Mouse (Mus musculus) embryo, embryonic 10.5 days (tissue): Measurements from ENCODE around the gene Inpp5d.
A peak's percentile ranks its signal among the peaks of the same experiment; 100 is the strongest.

ENCODE experiments used
- DNase-seq: peaks from one replicate; pipeline ENCODE4 v3.0.0-alpha.2; 2015; ENCODE audit warnings: low spot score

The Inpp5d gene

DNA sequence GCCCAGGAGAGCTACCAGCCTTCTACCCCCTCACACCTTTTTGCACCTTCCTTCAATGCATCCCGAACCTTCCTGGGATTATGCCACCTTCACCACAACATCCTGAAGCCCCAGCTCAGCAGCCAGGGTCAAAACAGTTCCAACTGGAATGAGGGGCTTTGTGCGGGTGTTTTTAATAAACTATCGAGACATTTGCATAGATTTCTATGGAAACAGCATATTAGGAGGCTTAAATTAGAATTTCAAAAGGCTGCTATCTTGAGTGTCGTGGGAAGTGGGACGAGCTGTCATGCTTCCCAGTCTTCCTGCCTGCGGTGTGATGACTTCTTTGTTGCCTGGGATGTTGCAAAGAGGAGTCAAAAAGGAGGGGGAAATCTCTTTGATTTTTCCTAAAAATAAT is 88.9 kb downstream of the Inpp5d start:
- DNase-seq = no peak

DNA sequence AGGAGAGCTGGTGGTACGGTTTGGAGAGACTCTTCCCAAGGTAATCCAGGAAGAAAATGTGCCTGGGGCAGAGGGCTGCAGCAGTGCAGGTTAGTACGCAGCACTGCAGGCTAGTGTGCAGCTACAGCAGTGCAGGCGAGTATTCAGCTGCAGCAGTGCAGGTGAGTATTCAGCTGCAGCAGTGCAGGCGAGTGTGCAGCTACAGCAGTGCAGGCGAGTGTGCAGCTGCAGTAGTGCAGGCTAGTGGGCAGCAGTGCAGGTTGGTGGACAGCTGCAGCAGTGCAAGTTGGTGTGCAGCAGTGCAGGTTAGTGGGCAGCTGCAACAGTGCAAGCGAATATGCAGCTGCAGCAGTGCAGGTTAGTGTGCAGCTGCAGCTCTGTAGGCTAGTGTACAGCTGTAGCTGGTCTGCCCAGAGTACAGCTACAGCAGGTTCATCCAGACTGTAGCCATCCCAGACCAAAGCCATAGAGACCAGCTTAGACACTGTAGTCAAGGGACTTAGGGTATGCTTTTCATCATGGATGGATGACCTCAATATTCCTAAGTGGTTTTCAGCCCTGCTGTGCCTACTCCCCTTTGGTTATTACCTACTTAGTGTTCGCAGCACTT is 89.7 kb downstream of the Inpp5d start:
- DNase-seq = no peak

DNA sequence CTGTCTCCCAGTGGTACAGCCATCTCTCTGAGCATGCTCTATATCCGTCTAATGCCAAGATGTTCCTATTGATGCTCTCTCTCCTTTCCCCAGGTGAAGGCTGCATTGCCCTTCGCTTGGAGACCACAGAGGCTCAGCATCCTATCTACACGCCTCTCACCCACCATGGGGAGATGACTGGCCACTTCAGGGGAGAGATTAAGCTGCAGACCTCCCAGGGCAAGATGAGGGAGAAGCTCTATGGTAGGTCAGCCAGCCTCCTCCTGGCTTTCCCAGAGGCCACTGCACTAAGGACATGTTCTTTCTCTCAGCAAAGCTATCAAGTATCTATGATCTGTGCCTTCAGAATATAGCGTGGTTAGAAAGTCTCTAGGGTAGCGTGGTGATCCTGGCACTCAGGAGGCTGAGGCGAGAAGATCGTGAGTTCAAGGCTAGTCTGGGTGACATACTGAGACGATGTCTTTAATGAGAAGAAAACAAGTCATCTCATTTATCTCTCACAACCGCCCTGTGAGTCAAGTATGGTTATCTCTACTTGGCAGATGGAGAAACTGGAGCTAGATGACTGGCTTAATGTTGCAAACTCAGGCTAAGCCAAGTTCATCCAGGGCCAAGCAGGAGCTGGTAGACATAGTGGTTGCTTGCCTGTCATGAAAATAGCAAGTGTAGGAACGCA is 92.0 kb downstream of the Inpp5d start:
- no peak for DNase-seq

DNA sequence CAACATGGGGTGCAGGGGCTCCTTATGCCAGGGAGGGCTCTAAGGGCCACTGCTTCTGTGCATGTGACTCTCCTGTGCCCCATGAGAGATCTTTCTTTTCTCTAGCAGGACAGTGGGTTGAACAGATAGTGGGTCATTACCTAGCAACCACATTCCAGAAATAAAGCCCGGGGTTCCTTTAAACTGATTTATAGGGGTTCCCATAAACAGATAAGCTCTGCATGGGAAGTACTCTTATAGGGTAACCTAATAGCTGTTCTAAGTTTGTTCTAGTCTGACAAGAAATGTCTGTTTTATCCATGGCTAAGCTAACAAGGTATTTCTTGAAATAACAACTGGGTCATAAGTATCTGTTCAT is 92.5 kb downstream of the Inpp5d start:
- DNase-seq = no peak

DNA sequence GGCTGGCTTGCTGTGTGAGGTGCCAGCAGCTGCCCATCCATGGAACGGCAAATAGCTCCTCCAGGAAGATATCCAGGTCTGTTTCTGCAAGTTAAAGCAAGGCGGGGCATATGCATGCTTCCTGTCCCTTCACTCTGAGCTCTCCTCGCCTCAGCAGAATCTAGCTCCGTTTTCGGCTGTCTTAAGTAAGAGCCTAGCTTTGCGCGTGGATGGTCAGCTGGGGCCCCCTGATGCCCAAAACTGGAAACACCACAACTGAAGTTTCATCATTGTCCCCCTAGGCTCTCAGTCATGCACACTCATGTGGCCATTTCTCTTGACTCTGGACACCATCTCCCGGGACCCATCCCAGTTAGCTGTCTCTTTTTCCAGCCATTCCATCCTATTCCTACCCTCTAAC is 101.3 kb downstream of the Inpp5d start:
- peak; percentile 57 for DNase-seq

DNA sequence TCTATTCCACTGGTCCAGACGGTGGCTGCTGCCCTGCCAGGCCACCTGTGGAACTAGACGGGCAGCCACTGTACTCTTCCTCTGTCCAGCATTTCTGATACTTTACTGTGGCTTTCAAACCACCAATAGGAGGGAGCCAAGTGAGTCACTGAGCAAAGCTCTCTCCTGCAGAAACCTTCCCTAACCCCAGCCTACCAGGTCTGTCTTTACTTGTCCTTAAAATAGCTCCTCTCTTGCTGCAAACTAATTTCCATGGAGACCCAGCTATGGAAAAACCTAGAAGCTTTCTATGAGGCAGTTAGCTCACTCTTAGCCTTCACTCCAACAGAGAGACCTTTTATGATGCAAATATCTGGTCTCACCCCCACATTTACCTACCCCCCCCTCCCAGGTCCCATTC is 102.0 kb downstream of the Inpp5d start:
- no peak for DNase-seq

DNA sequence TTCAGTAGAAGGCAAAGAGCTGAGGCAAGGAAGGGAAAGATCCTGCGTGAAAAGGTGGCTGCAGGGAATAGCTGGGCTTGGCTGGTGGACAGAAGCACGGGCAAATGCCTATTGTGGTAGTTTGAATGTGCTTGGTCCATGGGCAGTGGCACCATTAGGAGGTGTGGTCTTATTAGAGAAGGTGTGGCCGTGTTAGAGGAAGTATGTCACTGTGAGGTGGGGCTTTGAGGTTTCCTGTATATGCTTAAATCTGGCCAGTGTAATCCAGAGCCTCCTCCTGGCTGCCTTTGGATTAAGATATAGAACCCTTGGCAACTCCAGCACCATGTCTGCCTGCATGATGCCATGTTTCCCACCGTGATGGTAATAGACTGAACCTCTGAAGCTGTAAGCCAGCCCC is 103.2 kb downstream of the Inpp5d start:
- no peak for DNase-seq

DNA sequence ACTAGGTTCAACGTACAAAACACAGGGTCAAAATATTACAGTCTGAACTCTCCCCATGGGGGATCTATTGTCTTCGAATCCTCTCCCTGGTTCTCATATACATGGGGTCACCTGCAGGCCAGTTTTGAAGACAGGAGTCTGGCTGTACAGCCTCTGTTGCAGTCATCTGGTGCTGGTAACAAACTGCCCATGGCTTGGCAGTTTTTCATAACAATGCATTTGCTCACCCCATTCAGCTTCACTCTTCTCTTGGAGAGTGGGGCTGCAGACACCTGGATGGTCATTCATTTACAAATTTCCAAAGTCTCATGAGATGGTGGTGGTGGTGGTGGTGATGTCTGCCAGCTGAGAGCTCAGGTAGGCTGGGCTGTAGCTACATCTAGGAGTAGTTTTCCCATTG is 109.0 kb downstream of the Inpp5d start:
- DNase-seq = no peak

DNA sequence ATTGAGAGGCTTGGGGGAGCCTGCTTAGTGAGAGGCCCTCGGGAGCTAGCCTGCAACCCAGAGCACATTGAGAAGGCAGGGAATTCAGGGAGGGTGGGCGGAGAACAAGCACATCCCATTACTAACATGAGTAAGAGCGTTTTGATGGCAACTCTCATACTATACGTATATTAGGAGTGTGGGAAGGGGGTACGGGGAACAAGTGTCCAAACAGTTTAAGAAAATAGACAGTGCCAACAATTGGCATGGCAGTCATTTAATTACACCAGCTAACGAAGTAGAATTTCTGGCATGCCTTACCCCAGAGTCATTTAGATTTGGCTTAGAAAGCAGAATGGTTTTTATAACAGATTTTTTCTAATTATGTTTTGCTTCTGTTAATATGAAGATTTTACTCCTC is 109.7 kb downstream of the Inpp5d start:
- DNase-seq = no peak

DNA sequence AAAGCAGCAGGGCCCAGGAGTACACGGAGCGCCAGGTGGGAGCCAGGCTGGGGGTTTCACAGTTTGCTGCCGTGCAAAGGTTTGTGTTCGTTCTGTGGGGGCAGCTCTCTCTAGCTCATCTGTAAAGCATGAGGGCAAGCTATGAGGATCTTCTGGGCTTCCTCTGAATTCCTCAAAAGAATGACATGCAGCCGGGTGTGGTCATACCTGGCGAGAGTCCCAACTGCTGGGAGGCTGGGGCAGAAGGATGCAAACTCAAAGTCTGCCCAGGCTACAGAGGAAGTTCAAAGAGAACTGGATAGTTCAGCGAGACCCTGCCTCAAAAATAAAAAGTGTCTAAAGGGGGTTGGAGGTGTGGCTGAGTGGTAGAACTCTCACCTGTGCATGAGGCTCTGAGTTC is 110.2 kb downstream of the Inpp5d start:
- no peak for DNase-seq

DNA sequence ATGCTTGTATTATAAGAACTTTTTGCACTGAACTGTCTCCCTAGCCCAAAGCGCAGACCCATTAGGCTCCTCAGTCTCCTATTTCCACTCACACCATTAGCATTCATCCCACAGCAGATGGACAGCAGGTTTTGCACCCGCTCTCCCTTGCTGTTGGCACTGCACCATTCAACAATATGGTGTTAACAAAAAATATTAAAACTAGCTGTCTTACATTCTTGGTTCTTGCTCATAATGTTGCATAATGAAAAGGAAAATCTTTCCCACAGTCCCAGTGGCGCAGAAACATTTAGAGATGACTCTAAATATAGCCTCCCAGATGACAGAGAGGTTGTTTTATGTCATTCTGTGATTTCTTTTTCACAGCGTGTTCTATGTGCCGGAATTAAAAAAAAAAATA is 113.1 kb downstream of the Inpp5d start:
- DNase-seq = no peak

DNA sequence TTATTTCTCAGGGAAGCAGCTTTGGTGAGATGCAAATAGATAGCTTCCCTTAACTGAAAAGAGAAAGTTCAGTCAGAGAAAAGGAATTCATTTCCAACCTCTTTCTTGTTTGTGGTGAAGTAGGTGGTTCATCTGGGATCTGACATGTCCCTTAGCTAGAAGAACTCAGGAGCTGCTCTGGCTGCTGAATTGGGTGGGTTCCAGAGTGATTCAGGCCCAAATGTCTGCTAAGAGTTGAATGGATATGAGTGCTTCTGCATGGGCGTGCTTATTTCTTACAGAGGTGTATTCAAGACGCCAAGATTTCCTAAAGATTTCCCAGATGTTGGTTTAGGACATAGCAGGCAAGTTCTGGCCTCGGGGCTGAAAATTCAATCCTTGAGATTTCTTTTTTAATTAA is 114.0 kb downstream of the Inpp5d start:
- no peak for DNase-seq

DNA sequence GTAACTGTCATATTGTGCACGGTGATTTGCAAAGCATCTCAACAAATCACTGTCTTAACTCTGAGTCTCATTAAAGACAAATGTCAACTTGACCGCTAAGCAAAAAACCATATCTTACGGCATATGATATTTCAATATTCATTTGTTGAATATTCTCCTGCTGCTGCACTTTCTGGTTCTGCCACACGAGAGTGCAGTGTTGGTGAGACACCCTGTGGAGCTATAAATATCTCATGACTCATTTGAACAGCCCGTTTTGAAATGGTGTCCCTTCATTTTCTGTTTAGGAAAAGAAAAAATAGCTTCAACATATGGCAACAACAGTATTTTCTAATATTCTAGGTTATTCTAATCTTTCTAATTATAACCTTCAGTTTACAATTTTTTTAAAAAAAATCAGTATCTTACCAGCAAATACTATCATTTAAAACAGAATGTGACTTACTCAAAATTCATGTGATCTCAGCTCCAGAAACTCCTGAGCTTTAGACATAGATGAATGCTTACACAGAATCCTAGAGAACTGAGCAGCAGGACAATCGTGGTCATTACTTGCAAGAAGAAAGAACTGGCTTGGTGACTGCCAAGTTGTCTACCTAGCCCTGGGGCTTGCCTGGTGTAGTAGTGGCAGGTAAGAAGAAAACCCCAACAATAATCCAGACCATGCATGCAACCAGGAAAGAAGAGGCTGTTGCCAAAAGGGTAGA is 120.6 kb downstream of the Inpp5d start:
- DNase-seq = no peak

DNA sequence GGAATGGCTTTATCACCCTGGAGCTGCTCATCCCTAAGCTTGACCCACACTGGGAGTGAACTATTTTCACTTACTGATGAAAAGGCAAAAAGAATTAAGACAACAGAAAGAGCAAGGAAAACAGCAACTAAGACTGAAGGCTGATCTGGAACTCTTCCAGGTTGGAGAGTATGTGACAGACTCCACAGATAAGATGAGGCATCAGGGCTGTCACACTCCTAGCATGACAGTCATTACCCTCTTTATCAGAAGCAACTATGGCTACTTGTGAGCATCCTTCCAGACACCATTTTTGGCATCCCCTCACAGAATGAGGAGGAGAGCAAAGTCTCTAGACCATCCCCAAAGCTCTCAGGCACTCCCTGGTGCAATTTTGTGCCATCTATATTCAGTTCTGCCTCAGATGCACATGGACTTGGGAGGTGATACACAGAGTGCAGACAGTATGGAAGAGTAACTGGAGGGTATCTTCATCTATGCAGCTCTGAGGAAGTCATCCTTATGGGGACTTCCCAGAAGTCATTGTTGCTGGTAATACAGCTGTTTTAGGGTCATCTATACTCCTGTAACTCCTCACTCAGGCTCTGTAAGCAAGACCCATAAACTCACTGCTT is 129.4 kb downstream of the Inpp5d start:
- no peak for DNase-seq

DNA sequence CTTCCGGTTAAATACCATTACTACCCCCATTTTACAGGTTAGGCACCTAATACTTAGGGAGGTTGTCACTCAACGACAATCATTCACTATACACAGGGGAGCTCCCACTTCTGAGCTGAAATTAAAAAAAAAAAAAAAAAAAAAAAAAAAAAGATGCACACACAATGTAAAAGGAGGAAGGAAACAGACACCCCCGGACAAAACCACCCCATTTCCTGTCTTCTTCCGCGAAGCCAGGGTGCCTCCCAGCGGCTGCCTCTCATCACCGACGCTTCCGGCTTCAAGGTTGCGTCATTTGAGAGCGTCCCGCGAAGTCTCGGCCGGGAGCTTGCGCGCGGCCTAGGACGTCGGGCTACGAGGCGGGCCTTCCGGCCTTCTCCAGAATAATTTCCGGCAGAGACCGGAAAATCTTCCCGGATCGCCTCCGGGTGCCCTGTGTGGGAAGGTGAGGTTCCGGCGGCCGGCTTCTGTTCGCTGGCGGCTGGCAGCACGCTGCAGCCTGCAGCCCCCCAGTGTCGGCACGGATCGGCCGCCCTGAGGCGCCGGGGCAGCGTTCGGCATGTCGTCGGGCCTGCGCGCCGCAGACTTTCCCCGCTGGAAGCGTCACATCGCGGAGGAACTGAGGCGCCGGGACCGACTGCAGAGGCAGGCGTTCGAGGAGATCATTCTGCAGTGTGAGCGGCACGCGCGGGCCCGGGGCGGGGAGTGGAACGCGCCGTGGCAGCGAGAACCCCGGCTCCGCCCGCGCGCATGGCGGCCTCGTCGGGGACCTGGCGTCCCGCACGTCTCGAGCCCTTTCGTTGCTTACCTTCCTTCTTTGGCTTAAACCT is 135.7 kb downstream of the Inpp5d start, which contains the start of gene Atg16l1:
Gene Atg16l1, plus strand, starts transcription at position 230 of the 830 bp plus-strand sequence.
- DNase-seq = peak; percentile 97

DNA sequence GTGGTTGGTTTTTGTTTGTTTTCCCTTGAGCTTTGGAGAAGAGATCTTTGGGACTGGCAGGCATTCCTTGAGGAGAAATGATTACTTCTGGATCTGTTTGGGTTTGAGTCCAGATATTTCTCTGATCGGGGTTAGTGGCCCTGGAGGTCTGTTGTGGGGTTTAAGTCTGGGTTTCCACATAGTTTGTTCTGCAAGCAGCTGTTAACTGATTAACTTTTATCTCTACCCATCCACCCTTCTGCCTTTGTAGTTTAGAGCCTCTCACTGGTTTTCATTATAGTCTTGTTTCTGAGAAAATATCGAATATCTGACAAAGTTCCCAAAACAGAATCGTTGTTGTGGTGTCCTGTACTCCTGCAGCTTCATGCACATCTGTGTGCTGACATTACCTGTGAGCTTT is 143.7 kb downstream of the Inpp5d start:
- DNase-seq = no peak

DNA sequence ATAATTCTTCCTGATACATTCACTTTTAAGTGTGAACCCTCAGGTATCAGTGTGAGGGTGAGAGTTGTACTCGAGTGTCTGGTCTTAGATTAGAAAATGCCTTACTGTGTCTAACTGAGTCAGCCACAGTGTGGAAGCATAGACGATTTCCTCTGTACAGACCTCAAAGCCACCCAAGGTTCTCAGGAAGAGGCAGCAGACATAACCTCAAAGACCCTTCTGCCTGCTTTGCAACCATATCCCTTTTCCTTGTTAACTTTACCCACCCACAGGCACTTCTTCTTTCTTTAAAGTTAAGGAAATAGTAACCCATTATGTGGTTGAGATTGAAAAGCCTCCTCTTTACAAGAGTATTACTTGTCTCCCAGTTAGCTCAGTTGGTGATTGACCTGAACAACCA is 145.6 kb downstream of the Inpp5d start:
- DNase-seq = no peak

DNA sequence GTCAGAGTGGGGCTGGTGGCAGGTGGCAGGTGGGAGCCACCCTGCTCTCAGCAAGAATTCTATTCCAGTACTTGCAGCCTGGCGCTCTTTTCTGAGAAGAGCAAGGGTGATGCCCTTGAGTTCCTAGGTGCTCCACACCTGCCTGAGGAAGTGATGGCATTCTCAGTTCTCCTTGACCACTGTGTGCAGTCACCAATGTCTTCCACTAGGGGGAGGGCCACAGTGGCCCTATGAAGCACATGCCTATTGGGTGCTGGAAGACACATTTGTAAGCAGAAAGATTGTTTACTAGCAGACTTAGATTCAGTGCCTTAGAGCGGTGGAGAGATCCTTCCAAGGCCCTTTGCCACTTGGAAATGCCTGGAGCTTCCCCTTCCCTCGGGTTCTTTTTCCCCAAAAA is 146.1 kb downstream of the Inpp5d start:
- DNase-seq = peak; percentile 18

DNA sequence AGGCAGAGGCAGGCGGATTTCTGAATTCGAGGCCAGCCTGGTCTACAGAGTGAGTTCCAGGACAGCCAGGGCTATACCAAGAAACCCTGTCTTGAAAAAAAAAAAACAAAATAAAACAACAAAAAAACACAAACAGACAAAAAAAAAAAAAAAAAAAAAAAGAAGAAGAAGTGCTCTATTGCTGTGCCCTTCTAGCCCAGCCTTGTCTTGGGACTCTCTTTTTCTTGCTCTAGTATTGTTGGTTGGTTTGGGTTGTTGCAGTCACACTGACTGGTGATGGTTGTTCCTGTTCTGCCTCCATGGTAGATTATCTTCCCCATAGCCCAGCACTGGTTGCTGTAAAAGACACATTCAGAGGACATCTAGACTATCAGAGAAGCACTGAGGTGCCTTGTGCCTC is 149.2 kb downstream of the Inpp5d start:
- no peak for DNase-seq
